ENCODE assay signal across 15 mouse cellular contexts in genomic region chr14:121499769-121500168, GRCm38 (mm10). TPM values are rescaled to one million over a fixed set of nuclear protein-coding genes. Genes with fewer than 3 reads are reported as not detected.
"Had no signal": no experiment of that assay in that cellular context is flagged by ENCODE, and none has a peak within 500 bp of the region (broad histone marks: within the 10 kb centered on the region; RNA-seq: fewer than 3 reads in every experiment).

No protein-coding gene starts in this region.

- H3K27ac ChIP-seq: kidney, postnatal 0 days; limb, embryonic 15.5 days; liver, embryonic 12.5 days; lung, embryonic 15.5 days; midbrain, embryonic 10.5 days; midbrain, embryonic 15.5 days had no signal

- DNase-seq: kidney, adult 11 months; kidney, adult 9 months; kidney, postnatal 36 days; layer of hippocampus, adult 9-11 months; layer of hippocampus, postnatal 36 days; right cerebral cortex, postnatal 14 days; thymus, postnatal 4 days had no signal

- H3K4me1 ChIP-seq: limb, embryonic 15.5 days; liver, embryonic 12.5 days had no signal

- H3K4me2 ChIP-seq: limb, embryonic 15.5 days; liver, embryonic 12.5 days; lung, embryonic 15.5 days; midbrain, embryonic 15.5 days had no signal

- H3K9ac ChIP-seq: limb, embryonic 15.5 days; liver, embryonic 12.5 days; lung, embryonic 15.5 days; midbrain, embryonic 15.5 days had no signal

- H3K36me3 ChIP-seq: limb, embryonic 15.5 days; liver, embryonic 12.5 days; lung, embryonic 15.5 days; midbrain, embryonic 10.5 days; midbrain, embryonic 15.5 days had no signal

- H3K4me3 ChIP-seq: limb, embryonic 15.5 days; liver, embryonic 12.5 days; lung, embryonic 15.5 days; midbrain, embryonic 10.5 days; midbrain, embryonic 15.5 days had no signal

- H3K9me3 ChIP-seq: limb, embryonic 15.5 days; liver, embryonic 12.5 days; lung, embryonic 15.5 days; midbrain, embryonic 10.5 days; midbrain, embryonic 15.5 days had no signal

- ATAC-seq: liver, embryonic 12.5 days; midbrain, embryonic 15.5 days had no signal

RNA-seq across cellular contexts. Expression of gene Slc15a1, which starts 5.3 kb away (rescaled TPM):
- polyA plus RNA-seq: limb, embryonic 11.5 days; liver, embryonic 12.5 days; midbrain, embryonic 10.5 days; neural tube, embryonic 14.5 days had no signal
